Mouse (Mus musculus) G1E-ER4 (cell line): ENCODE results near the gene Aph1c. TPM values are rescaled to one million over a fixed set of nuclear protein-coding genes. Genes with fewer than 3 reads are reported as not detected.

ENCODE experiments used
- GATA1 ChIP-seq: IDR thresholded peaks from one replicate; pipeline ENCODE4 v1.8.0; 2012; ENCODE audit warnings: low read length, inconsistent platforms
- polyA plus RNA-seq: library from polyadenylated mRNA; stranded (reverse); fragments of >175 nt; gene quantifications from 2 replicates; pipeline ENCODE4 v1.2.3, GENCODE M21; 2012

Aph1c gene
- polyA plus RNA-seq, 1 experiment, result not detected

DNA sequence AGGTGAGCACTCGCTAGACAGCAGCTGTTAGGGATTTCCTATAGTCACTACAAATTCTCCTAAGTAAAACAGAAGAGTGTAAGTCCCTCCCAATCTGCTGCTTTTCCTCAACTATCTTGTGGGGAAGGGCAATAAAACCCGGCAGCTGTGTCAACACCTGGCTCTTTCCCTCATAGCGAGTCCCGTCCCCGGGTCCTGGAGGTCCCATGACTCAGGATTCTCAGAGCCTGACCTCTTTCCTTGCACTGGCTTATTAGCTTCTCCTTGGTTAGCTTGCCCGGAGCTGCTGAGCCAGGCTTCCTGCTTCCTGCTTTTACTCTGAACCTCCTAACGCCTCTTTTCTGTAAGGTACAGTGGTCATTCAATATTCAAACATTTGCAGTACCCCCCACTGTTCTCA, 21.3 kb upstream of the Aph1c start:
- no peak for TF ChIP-seq GATA1

DNA sequence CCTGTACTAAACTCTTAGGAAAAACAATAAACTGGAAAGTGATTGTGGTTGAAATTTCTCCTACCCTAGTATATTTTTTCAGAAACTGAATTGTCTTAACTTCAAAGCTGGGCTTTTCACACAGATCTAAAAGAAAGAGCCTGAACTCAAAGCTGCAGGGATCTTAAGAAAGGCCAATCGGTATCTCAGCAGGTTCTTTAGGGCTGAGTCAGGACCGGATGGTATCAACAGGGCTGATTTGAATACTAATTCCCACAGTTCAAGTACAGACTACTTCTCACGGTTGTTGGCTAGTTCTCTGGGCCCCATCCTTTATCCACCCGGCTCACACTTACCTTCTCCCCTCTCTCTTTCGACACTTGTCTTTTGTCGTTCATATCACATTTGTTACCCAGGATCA, 18.1 kb upstream of the Aph1c start:
- TF ChIP-seq GATA1, result no peak

DNA sequence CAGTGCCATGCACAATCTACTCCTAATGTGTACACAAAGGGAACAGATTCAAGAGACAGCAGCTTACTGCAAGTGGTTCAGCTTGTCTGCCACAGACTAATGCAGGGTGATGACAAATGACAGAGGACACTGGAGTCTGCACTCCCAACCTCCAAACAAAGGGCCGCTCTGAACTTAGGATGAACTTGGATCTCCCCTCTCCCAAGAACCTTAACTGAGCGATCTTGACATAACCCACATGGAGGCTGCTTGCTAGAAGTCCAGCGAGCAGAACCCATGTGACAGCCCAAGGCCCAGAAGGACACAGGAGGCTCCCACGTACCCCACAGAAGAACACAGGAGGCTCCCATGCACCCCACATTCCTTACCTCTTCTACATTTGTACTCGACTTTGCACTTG, 16.4 kb upstream of the Aph1c start:
- no peak for TF ChIP-seq GATA1

DNA sequence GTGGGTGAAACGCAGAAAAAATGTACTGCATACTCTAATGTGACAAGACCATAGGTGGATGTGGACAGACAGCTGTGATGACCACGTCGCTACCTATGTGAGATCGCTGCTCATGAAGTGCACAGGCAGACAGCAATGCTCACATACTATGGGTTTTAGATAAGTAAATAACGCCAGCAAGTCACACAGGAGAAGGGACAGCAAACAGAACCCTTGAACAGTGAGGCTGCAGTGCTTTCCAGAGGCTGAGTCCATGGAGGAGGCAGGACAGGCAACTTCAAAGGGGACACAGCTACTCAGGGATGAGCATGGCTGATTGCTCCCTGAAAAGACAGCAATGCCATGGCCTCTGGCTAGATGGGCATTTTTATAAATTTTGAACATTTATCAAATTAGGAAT, 12.3 kb upstream of the Aph1c start:
- TF ChIP-seq GATA1, result no peak

DNA sequence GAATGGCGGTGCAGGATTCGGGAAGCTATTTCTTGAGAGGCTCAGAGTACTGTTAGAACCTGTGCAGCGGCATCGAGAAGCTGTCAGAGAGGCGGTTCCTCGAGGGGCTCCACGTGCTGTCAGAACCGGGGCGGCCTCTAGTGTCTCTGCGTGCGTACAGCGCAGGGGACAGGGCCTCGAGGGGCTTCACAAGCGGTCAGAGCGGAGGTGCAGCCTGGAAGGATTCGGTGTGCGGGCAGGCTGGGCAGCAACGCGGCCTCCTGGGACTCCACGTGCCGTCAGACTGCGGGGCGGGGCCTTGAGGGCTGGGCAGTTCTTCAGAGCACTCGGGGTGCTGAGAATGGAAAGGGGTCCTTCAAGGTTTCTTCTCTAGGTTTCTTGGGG, 563 bp upstream of the Aph1c start:
- no peak for TF ChIP-seq GATA1

DNA sequence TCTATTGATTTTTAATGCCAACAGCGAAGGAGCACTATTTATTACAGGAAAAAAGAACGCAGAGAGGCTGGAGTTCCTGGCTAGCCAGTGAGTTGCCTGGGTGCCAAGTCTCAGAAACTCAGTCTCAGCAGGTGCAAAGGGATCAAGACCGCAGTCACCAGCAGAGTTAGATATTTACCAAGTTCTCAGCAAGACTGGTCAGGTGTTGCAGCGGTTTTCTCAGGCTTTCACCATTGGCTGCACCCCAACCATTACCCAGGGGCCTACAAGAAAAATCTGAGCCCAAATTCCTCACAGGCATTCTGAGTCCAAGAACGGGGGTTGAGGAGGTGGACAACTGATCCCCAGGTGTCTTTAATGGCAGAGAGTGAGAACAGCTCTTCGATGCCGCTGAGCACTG, 675 bp downstream of the Aph1c start:
- TF ChIP-seq GATA1, result no peak

DNA sequence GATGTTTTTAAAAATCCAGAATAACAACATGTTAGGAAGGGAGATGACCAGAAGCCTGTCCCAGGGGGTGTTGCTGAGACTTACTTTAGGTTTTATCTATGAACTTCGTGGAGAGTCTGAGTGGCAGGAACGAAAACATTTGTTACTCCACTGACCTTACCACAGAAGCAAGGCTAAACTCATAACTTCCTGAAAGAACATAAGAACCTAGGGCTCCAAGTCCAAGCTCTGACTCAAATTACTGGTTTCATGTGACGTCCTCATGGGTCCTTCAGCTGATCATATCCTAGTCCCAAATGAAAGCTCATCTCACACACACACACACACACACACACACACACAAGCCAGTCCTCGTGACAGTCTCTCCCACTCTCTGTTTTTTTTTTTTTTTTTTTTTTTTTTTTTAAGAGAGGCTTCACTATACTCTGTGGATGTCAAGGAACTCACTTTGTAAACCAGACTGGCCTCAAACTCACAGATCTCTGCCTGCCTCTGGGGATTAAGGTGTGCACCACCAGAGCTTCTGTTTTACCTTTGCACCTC, 2.1 kb downstream of the Aph1c start:
- no peak for TF ChIP-seq GATA1

DNA sequence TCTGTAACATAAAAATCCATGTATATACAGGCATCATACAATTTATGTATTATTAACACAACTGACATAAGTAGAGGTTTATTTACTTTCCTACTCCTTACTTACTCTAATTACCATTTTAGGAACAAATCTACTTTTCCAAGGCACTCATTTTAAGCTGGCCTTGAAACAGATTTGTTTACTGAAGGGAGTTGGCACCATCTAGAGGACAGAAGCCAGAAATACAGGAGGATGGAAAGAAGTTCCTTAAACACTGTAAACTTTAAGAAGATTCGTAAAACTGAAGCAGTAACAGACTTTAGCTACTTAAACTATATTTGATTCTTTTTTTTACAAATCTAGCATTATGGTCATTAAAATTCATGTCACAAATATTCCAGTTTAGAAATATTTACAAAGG, 8.5 kb downstream of the Aph1c start:
- no peak for TF ChIP-seq GATA1

DNA sequence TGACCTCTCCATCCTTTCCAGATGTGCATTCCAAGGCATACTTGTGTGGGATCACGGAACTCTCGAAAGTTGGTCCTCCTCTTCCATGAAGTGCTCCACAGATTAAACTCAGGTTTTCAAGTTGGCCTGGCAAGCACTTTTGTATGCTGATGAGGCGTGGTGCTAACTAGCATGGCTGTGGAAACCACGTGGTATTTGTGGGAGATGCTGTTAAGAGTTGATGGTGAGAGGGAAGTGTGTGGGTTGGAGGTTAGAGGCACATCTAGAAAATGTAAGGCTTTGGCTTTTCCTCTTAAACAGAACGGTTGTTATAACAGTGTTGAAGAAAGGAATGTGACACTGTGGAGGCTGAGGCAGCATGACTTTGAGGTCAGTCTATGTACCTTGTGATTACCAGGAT, 13.5 kb downstream of the Aph1c start:
- TF ChIP-seq GATA1, result no peak

DNA sequence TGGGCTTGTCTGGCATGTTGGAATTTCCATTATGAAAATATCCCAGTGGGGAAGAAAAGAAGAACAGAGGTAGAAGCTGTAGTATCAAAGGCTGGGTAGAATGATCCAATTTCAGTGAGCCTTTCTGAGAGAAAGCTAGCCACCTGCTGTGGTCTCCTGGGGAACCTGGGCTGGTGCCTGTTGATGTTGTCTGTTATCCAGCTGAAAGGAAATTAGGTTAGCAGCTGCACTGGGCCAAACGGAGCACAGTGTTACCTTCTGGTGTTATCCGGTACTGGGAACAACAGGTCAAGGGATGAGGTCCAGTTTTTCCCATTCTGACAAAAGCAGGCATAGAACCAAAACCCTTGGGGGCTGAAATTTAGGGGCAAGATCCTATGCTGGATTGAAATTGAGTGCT, 21.1 kb downstream of the Aph1c start:
- TF ChIP-seq GATA1, result no peak

DNA sequence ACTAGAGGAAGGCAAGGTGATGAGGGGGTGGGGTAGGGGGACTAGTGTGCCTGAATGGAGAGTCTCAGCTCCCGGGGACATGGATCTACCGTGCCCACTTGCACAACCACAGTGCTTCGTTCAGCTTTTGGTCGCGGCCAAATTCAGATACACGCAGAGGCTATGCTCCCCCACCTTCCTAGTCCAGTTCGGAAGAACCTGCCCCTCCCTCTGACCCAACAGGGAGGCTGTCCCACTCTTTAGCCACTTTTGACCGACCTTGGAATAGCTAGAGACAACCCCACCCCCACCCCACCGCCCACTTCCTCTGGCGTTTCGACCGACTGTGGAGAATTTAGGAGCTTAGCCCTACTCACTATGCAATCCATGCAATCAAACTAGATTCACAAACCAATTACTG, 32.6 kb downstream of the Aph1c start:
- no peak for TF ChIP-seq GATA1

DNA sequence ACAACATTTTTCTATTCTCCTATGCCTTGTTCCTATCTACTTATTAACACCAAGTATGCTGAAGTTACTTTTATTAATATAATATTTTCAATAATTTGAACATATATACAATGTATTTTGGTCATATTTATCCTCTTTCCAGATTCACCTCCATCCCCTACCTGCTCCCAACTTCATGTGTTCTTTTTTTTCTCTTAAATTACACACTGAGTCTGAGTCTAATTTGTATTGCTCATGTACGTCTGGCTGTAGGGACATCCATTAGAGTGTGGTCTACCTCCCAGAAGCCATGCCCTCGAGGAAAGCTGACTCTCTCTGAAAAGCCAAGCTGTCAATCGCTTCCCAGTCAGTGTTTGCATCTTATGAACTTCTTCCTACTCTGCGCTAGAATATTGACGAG, 37.8 kb downstream of the Aph1c start, which contains the start of gene Gm10647:
Gene Gm10647, plus strand, starts transcription at position 301 of the 400 bp plus-strand sequence.
- no peak for TF ChIP-seq GATA1

DNA sequence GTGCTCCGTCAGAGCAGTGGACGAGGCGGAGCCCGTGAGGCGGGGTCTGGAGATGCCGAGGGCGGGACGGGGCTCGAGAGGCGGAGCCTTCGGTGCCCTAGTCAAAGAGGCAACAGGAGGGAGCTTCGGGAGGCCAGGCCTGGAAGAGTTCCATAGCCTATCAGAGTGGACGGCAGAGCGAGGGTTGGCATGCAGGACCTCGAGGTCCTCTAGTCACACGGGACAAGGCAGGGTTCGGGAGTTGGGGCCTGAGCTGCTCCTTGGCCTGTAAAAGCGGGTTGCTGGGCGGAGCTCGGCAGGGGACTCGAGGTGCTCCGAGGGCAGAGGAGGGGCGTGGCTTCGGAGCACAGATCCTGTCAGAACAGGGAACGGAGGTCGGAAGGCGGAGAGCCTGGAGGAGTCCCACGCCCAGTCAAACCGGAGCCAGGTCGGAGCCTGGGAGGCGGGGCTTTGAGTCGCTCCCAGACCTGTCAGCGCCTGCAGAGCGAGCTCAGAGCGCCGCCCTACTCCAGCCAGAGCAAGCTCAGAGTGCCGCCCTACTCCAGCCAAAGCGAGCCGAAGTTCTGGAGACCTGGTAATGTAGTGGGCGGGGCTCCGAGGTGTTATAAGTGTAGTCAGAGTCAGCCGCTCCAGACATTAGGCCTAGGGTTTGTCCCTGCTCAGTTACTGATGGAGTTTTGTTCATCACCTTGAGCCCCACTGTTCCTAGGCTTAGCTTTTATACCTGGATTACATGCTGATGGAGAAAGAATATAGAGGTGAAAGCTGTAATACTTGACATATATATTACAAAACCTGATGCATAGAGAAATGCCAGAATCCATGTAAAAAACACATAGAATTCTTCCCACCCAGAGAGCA, 38.8 kb downstream of the Aph1c start, which contains the start of gene Aph1b:
Gene Aph1b, minus strand, starts transcription at position 27 of the 861 bp plus-strand sequence.
- no peak for TF ChIP-seq GATA1

DNA sequence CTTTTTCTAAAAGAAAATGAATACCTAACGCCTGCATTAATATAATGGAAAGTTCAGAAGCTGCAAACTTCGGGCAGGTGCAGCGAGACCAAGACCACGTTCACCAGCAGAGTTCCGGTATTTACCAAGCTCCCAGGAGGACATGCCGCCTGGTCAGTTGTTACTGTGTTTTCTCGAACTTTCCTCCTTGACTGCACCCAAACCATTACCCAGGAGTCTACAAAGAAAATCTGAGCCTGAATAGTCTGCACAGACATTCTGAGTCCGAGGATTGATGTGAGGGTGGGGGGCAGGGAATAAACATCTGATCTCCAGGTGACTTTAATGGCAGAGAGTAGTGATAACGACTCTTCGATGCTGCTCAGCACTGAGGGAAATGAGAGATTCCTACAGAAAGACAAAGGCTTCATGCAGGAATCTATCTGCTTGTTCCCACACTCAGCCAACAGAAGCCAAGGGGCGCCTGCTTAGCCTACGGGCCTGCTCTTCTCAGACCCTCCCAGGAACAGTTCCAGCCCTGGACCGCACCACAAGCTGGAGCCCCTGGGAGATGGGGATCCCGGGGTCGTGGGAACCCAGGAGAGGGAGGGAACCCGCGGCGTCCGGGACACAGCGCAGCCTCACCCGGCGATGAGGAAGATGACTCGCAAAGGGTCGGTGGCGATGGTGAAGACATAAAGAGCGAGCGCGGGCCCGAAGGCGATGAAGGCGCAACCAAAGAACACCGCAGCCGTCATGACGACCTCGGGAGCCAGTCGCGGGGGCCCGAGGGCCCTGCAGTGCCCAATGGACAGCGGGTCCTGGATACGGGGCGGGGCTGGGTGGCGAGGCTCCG, 39.7 kb downstream of the Aph1c start:
- no peak for TF ChIP-seq GATA1

DNA sequence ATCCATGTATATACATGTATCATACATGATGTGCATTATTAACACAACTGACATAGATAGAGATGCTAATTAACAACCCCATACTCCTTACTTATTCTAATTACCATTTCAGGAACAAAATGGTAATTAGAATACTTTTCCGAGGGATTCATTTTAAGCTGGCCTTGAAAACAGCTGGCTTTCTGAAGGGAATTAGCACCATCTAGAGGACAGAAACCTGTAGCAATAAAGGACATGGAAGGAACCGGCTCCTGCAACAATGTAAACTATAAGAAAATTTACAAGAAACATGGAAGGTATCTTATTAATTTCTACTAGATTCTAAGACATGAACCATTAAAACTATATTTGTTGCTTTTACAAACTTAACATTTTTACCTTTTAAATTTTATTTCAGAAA, 46.7 kb downstream of the Aph1c start:
- no peak for TF ChIP-seq GATA1

DNA sequence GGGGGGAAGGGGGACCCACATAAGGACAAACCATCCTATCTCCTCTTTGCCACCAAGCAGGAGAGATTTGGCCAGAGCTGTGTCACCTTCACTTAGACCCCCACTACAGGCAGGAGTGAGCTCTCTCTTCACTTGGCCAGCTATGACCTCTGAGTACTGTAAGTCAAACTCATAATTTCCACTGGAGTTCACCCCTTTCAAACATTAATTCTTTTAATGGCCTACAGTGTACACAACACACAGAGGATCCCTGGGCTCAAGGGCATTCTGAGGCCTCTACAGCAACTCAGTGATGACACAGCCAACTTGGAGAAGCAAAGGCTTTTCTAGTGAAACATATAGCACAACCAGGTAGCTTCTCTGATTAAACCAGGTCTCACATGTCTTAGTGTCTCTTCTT, 63.8 kb downstream of the Aph1c start:
- TF ChIP-seq GATA1, result no peak

DNA sequence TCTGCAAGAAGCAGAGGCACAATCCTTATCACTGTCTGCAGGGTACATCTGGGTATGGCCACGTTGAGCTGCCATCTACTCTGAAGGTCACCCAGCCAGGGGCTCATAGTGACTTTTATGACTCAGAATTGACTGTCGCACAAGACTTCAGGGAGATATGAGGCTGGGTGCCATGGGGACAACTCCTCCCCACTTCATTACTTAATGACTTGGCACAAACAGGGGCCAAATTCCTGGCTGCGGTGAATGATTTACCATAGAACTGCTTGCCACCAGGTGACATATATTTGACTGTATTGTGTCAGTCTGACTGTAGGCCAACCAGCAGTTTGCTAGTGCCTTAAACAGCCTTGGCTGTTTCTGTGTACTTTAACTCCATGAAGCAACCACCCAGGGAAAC, 65.3 kb downstream of the Aph1c start:
- no peak for TF ChIP-seq GATA1
